Comparison of ENCODE assay signal across 11 mouse cellular contexts in the genomic region with DNA sequence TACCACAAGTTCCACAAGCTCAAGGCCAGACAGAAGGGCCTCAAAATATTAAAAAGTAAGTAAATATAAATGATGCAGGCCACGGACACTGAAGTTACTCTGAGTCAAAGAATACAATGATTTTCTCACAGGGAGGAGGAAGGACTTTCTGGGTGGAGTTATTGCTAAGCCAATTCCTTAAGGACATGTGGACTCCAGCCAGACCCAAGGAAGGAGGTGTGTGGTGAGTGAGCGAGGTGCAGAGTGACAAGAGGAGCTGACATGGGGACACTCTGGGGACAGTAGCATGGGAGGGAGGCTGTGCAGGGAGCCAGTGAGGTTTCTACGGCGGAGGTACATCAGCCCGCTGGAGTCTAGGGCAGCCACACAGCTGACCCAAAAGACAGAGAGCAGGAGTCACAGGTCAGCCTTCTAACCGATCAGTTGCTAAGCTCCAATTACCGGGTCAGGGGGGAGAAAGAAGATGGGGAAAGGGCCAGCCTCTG.
"Had no signal": no experiment of that assay in that cellular context is flagged by ENCODE, and none has a peak within 500 bp of the region (broad histone marks: within the 10 kb centered on the region; RNA-seq: fewer than 3 reads in every experiment).

No protein-coding gene starts in this region.

- H3K4me2 ChIP-seq: intestine, embryonic 15.5 days; liver, embryonic 13.5 days; neural tube, embryonic 12.5 days had no signal

- H3K27ac ChIP-seq: intestine, embryonic 15.5 days; liver, embryonic 13.5 days; midbrain, embryonic 10.5 days; neural tube, embryonic 12.5 days had no signal

- DNase-seq: kidney, adult 18-20 months; kidney, postnatal 14 days; left cerebral cortex, postnatal 4 days; liver; liver, embryonic 13.5 days; liver, postnatal 0 days; midbrain, embryonic 14.5 days; thymus, postnatal 36 days had no signal

- H3K9ac ChIP-seq: intestine, embryonic 15.5 days; liver, embryonic 13.5 days; liver, postnatal 0 days; neural tube, embryonic 12.5 days had no signal

- H3K27me3 ChIP-seq: intestine, embryonic 15.5 days; liver, embryonic 13.5 days; neural tube, embryonic 12.5 days had no signal

- H3K9me3 ChIP-seq: intestine, embryonic 15.5 days; liver, embryonic 13.5 days; midbrain, embryonic 10.5 days; neural tube, embryonic 12.5 days had no signal

- ATAC-seq: intestine, embryonic 15.5 days; liver, postnatal 0 days had no signal

- H3K36me3 ChIP-seq: intestine, embryonic 15.5 days; liver, embryonic 13.5 days; midbrain, embryonic 10.5 days; neural tube, embryonic 12.5 days had no signal

- H3K4me3 ChIP-seq: intestine, embryonic 15.5 days; liver, embryonic 13.5 days; midbrain, embryonic 10.5 days; neural tube, embryonic 12.5 days had no signal
